8 mouse cellular contexts compared by ENCODE assay signal in the genomic region with DNA sequence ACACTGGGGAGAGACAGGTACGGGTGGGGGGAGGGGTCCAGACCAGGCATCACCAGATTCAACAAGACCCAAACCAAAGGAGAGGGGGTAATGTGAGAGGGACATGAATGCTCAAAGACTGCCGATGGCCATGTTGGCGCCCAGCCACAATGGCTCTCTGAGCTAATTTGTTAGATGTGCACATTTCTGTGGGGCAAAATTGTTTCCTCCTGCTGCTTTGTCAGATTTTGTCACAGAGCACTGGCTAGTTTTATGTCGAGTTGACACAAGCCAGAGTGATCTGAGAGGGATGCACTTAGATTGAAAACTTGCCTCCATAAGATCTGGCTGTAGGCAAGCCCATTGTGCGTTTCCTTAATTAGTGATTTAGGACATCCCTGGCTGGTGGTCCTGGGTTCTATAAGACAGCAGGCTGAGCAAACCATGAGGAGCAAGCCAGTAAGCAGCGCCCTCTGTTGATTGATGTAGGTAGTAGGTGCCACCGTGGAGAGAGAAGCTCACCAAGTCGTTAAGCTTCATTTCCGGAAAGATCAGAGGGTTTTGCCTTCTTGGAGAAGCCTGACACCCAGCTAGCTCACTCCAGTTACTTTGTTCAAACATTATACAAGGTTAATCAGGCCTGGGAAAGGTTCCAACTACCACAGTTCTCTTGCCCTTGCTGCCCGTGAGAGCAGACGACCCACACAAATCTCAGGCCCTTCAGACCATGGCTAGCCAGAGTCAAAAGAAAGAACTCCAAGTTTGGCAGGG.
A peak's percentile ranks its signal among the peaks of the same experiment; 100 is the strongest.
DNase-seq lines count a peak whose midpoint lies in the region; ATAC-seq and TF ChIP-seq lines count a peak whose summit lies in the region.

No protein-coding gene starts in this region.

- no peak for TF ChIP-seq EP300 in MEL (IDR thresholded peaks at IDR 0.05; ENCODE audit: low read depth in 1 of 2, low read length in 2 of 2)

- H3K27me3 ChIP-seq in hindbrain, embryonic 15.5 days = no peaks in the 10 kb centered on the region
- H3K27me3 ChIP-seq in hindbrain, embryonic 14.5 days (ENCODE audit: control insufficient read depth, insufficient read depth, low read length) = no peaks in the 10 kb centered on the region
- no peaks in the 10 kb centered on the region for H3K27me3 ChIP-seq in MEL (ENCODE audit: control insufficient read depth in 1 of 2, insufficient read depth in 2 of 2, low read length in 2 of 2)
- no peaks in the 10 kb centered on the region for H3K27me3 ChIP-seq in embryonic facial prominence, embryonic 15.5 days
- H3K27me3 ChIP-seq in limb, embryonic 13.5 days = no peaks in the 10 kb centered on the region

- no peaks in the 10 kb centered on the region for H3K9me3 ChIP-seq in hindbrain, embryonic 15.5 days
- H3K9me3 ChIP-seq in hindbrain, embryonic 14.5 days (ENCODE audit: control insufficient read depth, low read length) = no peaks in the 10 kb centered on the region
- H3K9me3 ChIP-seq in MEL (replicated peaks; ENCODE audit: insufficient read depth, low read length) = no peaks in the 10 kb centered on the region
- H3K9me3 ChIP-seq in embryonic facial prominence, embryonic 15.5 days (replicated peaks) = no peaks in the 10 kb centered on the region
- H3K9me3 ChIP-seq in limb, embryonic 13.5 days = no peaks in the 10 kb centered on the region

- H3K4me1 ChIP-seq in hindbrain, embryonic 15.5 days (replicated peaks) = peaks cover 11% of the 10 kb centered on the region
- H3K4me1 ChIP-seq in hindbrain, embryonic 14.5 days (replicated peaks; ENCODE audit: control insufficient read depth, insufficient read depth, low read length) = no peaks in the 10 kb centered on the region; the same call in 1 of the 2 replicates
- H3K4me1 ChIP-seq in MEL (ENCODE audit: control insufficient read depth in 1 of 2, insufficient read depth in 2 of 2, low read length in 2 of 2) = no peaks in the 10 kb centered on the region
- peaks cover 11% of the 10 kb centered on the region; the same call in 1 of the 2 replicates for H3K4me1 ChIP-seq in embryonic facial prominence, embryonic 15.5 days
- peaks cover 28% of the 10 kb centered on the region for H3K4me1 ChIP-seq in limb, embryonic 13.5 days

- ATAC-seq in hindbrain, embryonic 15.5 days (ENCODE audit: low FRiP score, low read depth) = peak; percentile 39; the same call in 1 of the 2 replicates
- ATAC-seq in hindbrain, embryonic 14.5 days (ENCODE audit: low FRiP score) = no peak; the same call in 1 of the 2 replicates
- ATAC-seq in embryonic facial prominence, embryonic 15.5 days (ENCODE audit: insufficient number of reproducible peaks, low FRiP score, low TSS enrichment, low read depth) = no peak
- ATAC-seq in limb, embryonic 13.5 days (ENCODE audit: low FRiP score, low read depth) = no peak

- 58% methylated on average over 11 of the region's 11 CpGs for WGBS in hindbrain, embryonic 15.5 days
- WGBS in hindbrain, embryonic 14.5 days = 68% methylated on average over 11 of the region's 11 CpGs
- WGBS in embryonic facial prominence, embryonic 15.5 days = 53% methylated on average over 11 of the region's 11 CpGs
- 59% methylated on average over 11 of the region's 11 CpGs for WGBS in limb, embryonic 13.5 days

- H3K9ac ChIP-seq in hindbrain, embryonic 15.5 days = no peak overlapping the region
- no peak overlapping the region for H3K9ac ChIP-seq in hindbrain, embryonic 14.5 days
- no peak overlapping the region for H3K9ac ChIP-seq in MEL (ENCODE audit: control insufficient read depth, low read depth, low read length, poor library complexity, severe bottlenecking)
- H3K9ac ChIP-seq in embryonic facial prominence, embryonic 15.5 days = no peak overlapping the region
- H3K9ac ChIP-seq in limb, embryonic 13.5 days = no peak overlapping the region

- peak in 2 of 3 experiments; percentile 25 to 38; a peak in 4 of 6 replicates for TF ChIP-seq CTCF in MEL (IDR thresholded peaks at IDR 0.05 in 2 of 3, conservative IDR thresholded peaks at IDR 0.05 in 1 of 3; ENCODE audit: control insufficient read depth in 1 of 3, insufficient read depth in 1 of 3, low read depth in 2 of 3, low read length in 3 of 3, poor library complexity in 1 of 3, severe bottlenecking in 1 of 3)

- no peak overlapping the region for H3K4me3 ChIP-seq in hindbrain, embryonic 15.5 days
- H3K4me3 ChIP-seq in hindbrain, embryonic 14.5 days (replicated peaks; ENCODE audit: low read length) = no peak overlapping the region
- no peak overlapping the region; a peak in 1 of 4 replicates for H3K4me3 ChIP-seq in MEL (ENCODE audit: control insufficient read depth in 1 of 2, insufficient read depth in 1 of 2, low read depth in 2 of 2, low read length in 2 of 2)
- H3K4me3 ChIP-seq in embryonic facial prominence, embryonic 15.5 days (replicated peaks) = peak overlapping the region; percentile 29; the same call in 1 of the 2 replicates
- H3K4me3 ChIP-seq in limb, embryonic 13.5 days = peak overlapping the region; percentile 31; the same call in 1 of the 2 replicates

- no peak for TF ChIP-seq RAD21 in MEL (IDR thresholded peaks at IDR 0.05; ENCODE audit: low read depth, low read length)

- no peak for DNase-seq in hindbrain, embryonic 14.5 days (ENCODE audit: low spot score)
- peak; percentile 11 for DNase-seq in MEL (ENCODE audit: low read depth, low spot score)
- no peak for DNase-seq in urinary bladder, adult 2 months (ENCODE audit: low spot score)
- no peak for DNase-seq in adrenal gland, adult 8-10 months
- DNase-seq in cerebellum, adult 18-20 months = no peak

- peak overlapping the region; percentile 55; the same call in 1 of the 2 replicates for H3K4me2 ChIP-seq in hindbrain, embryonic 15.5 days
- H3K4me2 ChIP-seq in hindbrain, embryonic 14.5 days (replicated peaks) = no peak overlapping the region
- H3K4me2 ChIP-seq in embryonic facial prominence, embryonic 15.5 days (replicated peaks) = peak overlapping the region; percentile 42
- H3K4me2 ChIP-seq in limb, embryonic 13.5 days (replicated peaks) = peak overlapping the region; percentile 58

- no peak for TF ChIP-seq POLR2A in MEL (IDR thresholded peaks at IDR 0.05; ENCODE audit: control insufficient read depth in 1 of 2, insufficient read depth in 1 of 2, low read depth in 1 of 2, low read length in 2 of 2, poor library complexity in 1 of 2)

- no peaks in the 10 kb centered on the region for H3K36me3 ChIP-seq in hindbrain, embryonic 15.5 days
- H3K36me3 ChIP-seq in hindbrain, embryonic 14.5 days (replicated peaks; ENCODE audit: control insufficient read depth, insufficient read depth) = no peaks in the 10 kb centered on the region
- no peaks in the 10 kb centered on the region for H3K36me3 ChIP-seq in MEL (ENCODE audit: control insufficient read depth in 1 of 2, insufficient read depth in 2 of 2, low read length in 2 of 2)
- H3K36me3 ChIP-seq in embryonic facial prominence, embryonic 15.5 days = no peaks in the 10 kb centered on the region
- H3K36me3 ChIP-seq in limb, embryonic 13.5 days = no peaks in the 10 kb centered on the region

- H3K27ac ChIP-seq in hindbrain, embryonic 15.5 days (replicated peaks) = peak overlapping the region; percentile 73; the same call in 1 of the 2 replicates
- H3K27ac ChIP-seq in hindbrain, embryonic 14.5 days = no peak overlapping the region
- H3K27ac ChIP-seq in MEL (ENCODE audit: control insufficient read depth, low read depth, low read length) = no peak overlapping the region
- H3K27ac ChIP-seq in embryonic facial prominence, embryonic 15.5 days (replicated peaks) = no peak overlapping the region; the same call in 1 of the 2 replicates
- H3K27ac ChIP-seq in limb, embryonic 13.5 days = no peak overlapping the region

- H3K79me2 ChIP-seq in MEL (ENCODE audit: control insufficient read depth, insufficient read depth, low read length, poor library complexity) = no peaks in the 10 kb centered on the region

TF ChIP-seq in MEL, 35 proteins besides CTCF, POLR2A, EP300 and RAD21:
- no peak for TF ChIP-seq MEF2A (IDR thresholded peaks at IDR 0.05; ENCODE audit: extremely low read depth, insufficient replicate concordance, low read depth, low read length, poor library complexity, severe bottlenecking)

Comparison
In these comparisons a context has a peak if more than half of its experiments do, and no peak if none do; other contexts are left out.
1. H3K4me3 ChIP-seq: peak in embryonic facial prominence, embryonic 15.5 days (single experiment) and limb, embryonic 13.5 days (single experiment); none in hindbrain, embryonic 15.5 days (single experiment), hindbrain, embryonic 14.5 days (single experiment) and MEL (0 of 2).